Mouse (Mus musculus) lung, adult 2 months (tissue): Measurements from ENCODE around the gene Timeless.

Experiments
- CTCF ChIP-seq: fragments of 200-500 bp; IDR thresholded peaks from 2 replicates; pipeline ENCODE4 v1.5.1; 2011; ENCODE audit warnings: mild to moderate bottlenecking, low read length, control low read depth; ENCODE audit not compliant: insufficient read depth
- POLR2A ChIP-seq: fragments of 200-500 bp; IDR thresholded peaks from 2 replicates; pipeline ENCODE4 v1.6.1; 2011; ENCODE audit warnings: low read depth, mild to moderate bottlenecking, control low read depth, low read length, borderline replicate concordance; ENCODE audit errors: extremely low read depth

GRCm38 (mm10) chr10:128244121-128244520 lies 12.3 kb downstream of the Timeless start:
- TF ChIP-seq CTCF, result no peak
- TF ChIP-seq POLR2A, result no peak
